Mouse (Mus musculus) left cerebral cortex, postnatal 10 days (tissue): ENCODE results near the gene Gsg1l2. TPM values are rescaled to one million over a fixed set of nuclear protein-coding genes. Genes with fewer than 3 reads are reported as not detected.

ENCODE experiments used
- DNase-seq, 2 experiments: peaks; one replicate each; pipeline ENCODE4 v3.0.0; 2021 to 2022; ENCODE audit warnings: low spot score in 2 of 2, mixed read lengths in 1 of 2; ENCODE audit errors: extremely low spot score in 1 of 2
- intact Hi-C: fragments of 180-260 bp; cut with DNase I; formaldehyde crosslinking; loops from one replicate; pipeline ENCODE4 v1.15.1; 2025
- total RNA-seq, 2 experiments: library from RNA; stranded (reverse); gene quantifications; 2 replicates each; pipeline ENCODE4 v1.2.3; 2021

The Gsg1l2 gene
- total RNA-seq, result not detected

- intact Hi-C loops, result no loop called here
- DNase-seq, result no peak
Observed at GRCm38 (mm10) chr11:67774379-67774778, at the start of gene Gsg1l2. TSS of gene Gsg1l2 (plus strand) at chr11:67774608.

GRCm38 (mm10) chr11:67727095-67727494, 47.3 kb upstream of the Gsg1l2 start:
- no peak for DNase-seq
- intact Hi-C loops, result no loop called here

GRCm38 (mm10) chr11:67728726-67729125, 45.7 kb upstream of the Gsg1l2 start:
- DNase-seq, result no peak
- intact Hi-C loops, result no loop called here

- no peak for DNase-seq
- intact Hi-C loops, result no loop called here
Observed at GRCm38 (mm10) chr11:67731056-67731455, 43.4 kb upstream of the Gsg1l2 start.

- peak in 1 of 2 experiments; percentile 29 for DNase-seq
- intact Hi-C loops, result no loop called here
Observed at GRCm38 (mm10) chr11:67733726-67734125, 40.7 kb upstream of the Gsg1l2 start.

GRCm38 (mm10) chr11:67734597-67734996, 39.8 kb upstream of the Gsg1l2 start:
- intact Hi-C loops, result no loop called here
- no peak for DNase-seq

GRCm38 (mm10) chr11:67738345-67738744, 36.1 kb upstream of the Gsg1l2 start:
- no peak for DNase-seq
- intact Hi-C loops, result no loop called here

- intact Hi-C loops, result no loop called here
- DNase-seq, result no peak
Observed at GRCm38 (mm10) chr11:67738846-67739490, 35.4 kb upstream of the Gsg1l2 start.

GRCm38 (mm10) chr11:67741569-67741968, 32.8 kb upstream of the Gsg1l2 start:
- intact Hi-C loops, result no loop called here
- no peak for DNase-seq

- no peak for DNase-seq
- intact Hi-C loops, result no loop called here
Observed at GRCm38 (mm10) chr11:67756287-67756686, 18.1 kb upstream of the Gsg1l2 start.

- intact Hi-C loops, result no loop called here
- no peak for DNase-seq
Observed at GRCm38 (mm10) chr11:67757373-67758167, 16.8 kb upstream of the Gsg1l2 start.

GRCm38 (mm10) chr11:67771053-67771452, 3.4 kb upstream of the Gsg1l2 start, which contains the start of gene Glp2r:
TSS of gene Glp2r (minus strand) at chr11:67771153.
- intact Hi-C loops, result no loop called here

GRCm38 (mm10) chr11:67771691-67772090, 2.7 kb upstream of the Gsg1l2 start:
- no peak for DNase-seq
- intact Hi-C loops, result no loop called here

More at GRCm38 (mm10) chr11:67771053-67771452, 3.4 kb upstream of the Gsg1l2 start, which contains the start of gene Glp2r:
- DNase-seq, result no peak

GRCm38 (mm10) chr11:67772577-67772976, 1.8 kb upstream of the Gsg1l2 start:
- DNase-seq, result peak; percentile 63 to 73
- intact Hi-C loops, result no loop called here

- no peak for DNase-seq
- intact Hi-C loops, result no loop called here
Observed at GRCm38 (mm10) chr11:67790182-67790581, 15.8 kb downstream of the Gsg1l2 start.

- intact Hi-C loops, result no loop called here
- no peak for DNase-seq
Observed at GRCm38 (mm10) chr11:67797931-67798330, 23.5 kb downstream of the Gsg1l2 start, which contains the start of gene Dhrs7c. TSS of gene Dhrs7c (plus strand) at chr11:67798187.

GRCm38 (mm10) chr11:67800130-67800723, 25.8 kb downstream of the Gsg1l2 start:
- intact Hi-C loops, result no loop called here
- DNase-seq, result no peak

- peak in 1 of 2 experiments; percentile 42 for DNase-seq
- intact Hi-C loops, result no loop called here
Observed at GRCm38 (mm10) chr11:67801169-67801568, 26.8 kb downstream of the Gsg1l2 start.

GRCm38 (mm10) chr11:67805538-67805937, 31.1 kb downstream of the Gsg1l2 start:
- intact Hi-C loops, result no loop called here
- no peak for DNase-seq
